Mouse (Mus musculus): ENCODE measurements at regions not wholly inside any gene's neighbourhood (a gene's known extent, or its start where the extent isn't known, plus 50 kb on each side); places are given as distances from the start of the nearest gene placed in this dataset.

DNA sequence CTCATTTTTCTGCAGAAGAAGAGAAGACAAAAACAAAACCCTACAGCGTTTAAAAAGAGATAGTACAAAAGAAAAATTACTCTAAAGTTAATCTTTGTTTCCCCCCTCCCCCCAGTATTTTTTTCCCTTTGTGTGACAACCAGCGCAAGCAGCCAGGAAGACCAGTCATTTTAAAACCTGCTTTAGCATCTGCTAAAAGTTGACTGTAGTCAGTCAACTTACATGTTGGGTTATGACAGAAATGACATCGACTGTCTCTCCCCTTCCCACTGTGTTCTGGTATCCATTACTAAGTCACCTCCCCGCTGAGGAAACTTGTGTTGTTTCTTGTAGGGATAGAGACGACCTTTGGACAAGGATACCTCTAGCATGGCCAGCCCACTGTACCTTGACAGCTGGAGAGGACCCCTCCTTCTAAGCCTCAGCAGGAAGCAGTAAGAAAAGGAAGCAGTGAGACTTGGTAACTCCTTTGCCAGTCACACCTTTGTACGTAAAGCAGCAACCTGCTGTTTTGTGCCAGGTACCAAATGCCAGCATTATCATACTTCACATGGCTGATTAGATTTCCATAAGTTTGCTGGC is 1384.9 kb downstream of the Gsdmc2 start:
- 75% methylated on average over 6 of the region's 6 CpGs for WGBS
- DNase-seq (ENCODE audit: low spot score), result no peak
- no peaks in the 10 kb centered on the region for H3K27me3 ChIP-seq (ENCODE audit: low read depth, poor library complexity, severe bottlenecking)
- H3K27ac ChIP-seq, result no peak overlapping the region
- peaks cover 15% of the 10 kb centered on the region for H3K4me1 ChIP-seq
- no peaks in the 10 kb centered on the region for H3K9me3 ChIP-seq (replicated peaks)
- H3K4me3 ChIP-seq, result no peak overlapping the region
- no peaks in the 10 kb centered on the region for H3K36me3 ChIP-seq

DNA sequence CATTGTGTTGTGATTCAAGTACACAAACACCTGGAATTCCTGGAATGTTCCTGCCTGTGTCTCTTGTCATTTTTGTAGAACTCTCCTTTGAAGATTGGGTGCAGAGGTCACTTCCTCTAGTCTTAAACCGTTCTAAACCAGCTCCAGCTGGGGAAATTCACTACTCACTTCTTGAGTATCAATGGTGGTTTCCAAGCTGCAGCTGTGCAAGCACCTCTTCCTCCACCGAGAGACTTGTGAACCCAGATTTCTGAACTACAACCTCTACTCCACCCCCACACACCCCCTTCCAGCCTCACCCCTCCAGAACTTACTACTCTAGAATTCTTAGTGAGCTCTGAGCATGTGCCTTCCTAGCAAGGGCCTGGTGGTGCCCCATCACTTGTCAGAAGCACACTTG is 1387.0 kb downstream of the Gsdmc2 start:
- H3K27ac ChIP-seq, result no peak overlapping the region
- no peak for DNase-seq (ENCODE audit: low spot score)
- 28% methylated on average over 2 of the region's 2 CpGs for WGBS
- H3K4me1 ChIP-seq, result peaks cover 15% of the 10 kb centered on the region
- H3K9me3 ChIP-seq (replicated peaks), result no peaks in the 10 kb centered on the region
- H3K27me3 ChIP-seq (ENCODE audit: low read depth, poor library complexity, severe bottlenecking), result no peaks in the 10 kb centered on the region
- H3K4me3 ChIP-seq, result no peak overlapping the region
- H3K36me3 ChIP-seq, result no peaks in the 10 kb centered on the region

DNA sequence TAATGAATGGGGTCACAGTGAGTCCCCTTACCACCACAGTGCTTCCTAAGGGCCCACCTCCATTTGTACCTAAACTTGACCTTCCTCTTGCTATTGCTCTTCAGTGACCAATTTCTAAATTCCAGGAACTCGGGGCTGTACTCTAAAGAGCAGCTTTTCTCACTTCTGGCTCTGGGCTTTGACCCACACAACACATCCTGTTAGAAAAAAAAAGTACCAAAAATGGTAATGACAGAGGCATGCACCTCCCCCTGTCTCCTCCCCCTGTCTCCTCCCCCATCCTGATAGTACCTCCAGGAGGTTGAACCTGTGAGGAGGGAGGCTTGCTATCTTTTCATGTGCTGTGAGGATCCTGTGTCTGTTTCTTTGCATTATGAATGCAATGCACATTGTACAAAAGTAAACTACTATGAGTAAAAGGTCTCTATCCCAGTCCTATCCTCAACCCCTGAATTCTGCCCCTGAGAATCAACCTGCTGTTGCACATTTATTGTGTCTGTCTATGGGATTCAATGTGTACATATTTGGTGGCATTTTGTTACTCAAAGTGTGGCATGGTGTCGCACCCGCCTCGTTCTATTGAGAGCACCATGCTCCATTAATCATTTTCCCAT is 1387.8 kb downstream of the Gsdmc2 start:
- Histone ChIP-seq H3K27ac (no peak overlapping the region), H3K4me3 (no peak overlapping the region), H3K4me1 (peaks cover 15% of the 10 kb centered on the region), H3K9me3 (replicated peaks) (no peaks in the 10 kb centered on the region), H3K27me3 (ENCODE audit: low read depth, poor library complexity, severe bottlenecking) (no peaks in the 10 kb centered on the region), H3K36me3 (no peaks in the 10 kb centered on the region)
- no peak for DNase-seq (ENCODE audit: low spot score)
- 81% methylated on average over 4 of the region's 4 CpGs for WGBS

DNA sequence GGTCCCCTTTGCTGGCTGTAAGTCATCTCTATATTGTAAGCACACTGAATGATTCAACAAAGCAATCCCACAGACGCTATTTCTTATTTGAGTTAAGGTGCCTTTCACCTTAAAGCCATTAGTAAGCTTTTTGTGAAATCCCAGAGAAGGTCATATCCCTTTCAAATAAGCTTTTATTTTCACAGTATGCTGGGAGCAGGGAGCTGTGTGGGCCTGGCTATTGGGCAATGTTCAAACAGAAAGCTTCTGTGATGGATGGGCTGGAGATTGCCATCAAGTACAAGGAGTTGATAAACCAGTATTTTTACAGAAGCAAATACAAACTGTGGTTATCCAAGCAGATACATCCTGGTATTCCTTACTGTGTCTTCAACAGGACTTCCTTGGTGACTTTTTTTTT is 1389.0 kb downstream of the Gsdmc2 start:
- 83% methylated on average over 1 of the region's 1 CpGs for WGBS
- H3K27me3 ChIP-seq (ENCODE audit: low read depth, poor library complexity, severe bottlenecking), result no peaks in the 10 kb centered on the region
- H3K4me1 ChIP-seq, result peaks cover 15% of the 10 kb centered on the region

DNA sequence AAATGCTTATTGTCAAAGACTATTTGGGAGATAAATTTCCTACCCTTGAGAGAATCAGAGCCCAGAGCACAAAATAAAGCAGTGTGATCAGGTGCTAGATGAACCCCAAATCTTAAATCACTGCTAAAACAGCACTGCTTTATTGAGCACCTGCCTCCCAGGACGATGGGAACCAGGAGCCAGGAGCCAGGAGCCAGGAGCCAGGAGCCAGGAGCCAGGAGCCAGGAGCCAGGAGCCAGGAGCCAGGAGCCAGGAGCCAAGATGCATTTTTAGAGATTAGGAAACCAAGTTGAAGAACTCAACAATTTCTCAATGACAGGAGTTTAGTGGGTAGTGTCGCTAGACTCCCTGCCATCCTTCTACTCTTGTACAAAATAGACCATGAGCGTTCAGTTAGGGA is 1396.9 kb downstream of the Gsdmc2 start:
- no peak overlapping the region for H3K4me3 ChIP-seq
- H3K9me3 ChIP-seq (replicated peaks), result no peaks in the 10 kb centered on the region
- H3K27me3 ChIP-seq (ENCODE audit: low read depth, poor library complexity, severe bottlenecking), result no peaks in the 10 kb centered on the region
- H3K27ac ChIP-seq, result no peak overlapping the region
- H3K36me3 ChIP-seq, result no peaks in the 10 kb centered on the region
- H3K4me1 ChIP-seq, result no peaks in the 10 kb centered on the region
- no peak for DNase-seq (ENCODE audit: low spot score)
- WGBS, result 92% methylated on average over 3 of the region's 3 CpGs

More for the DNA sequence above, 1389.0 kb downstream of the Gsdmc2 start:
- Histone ChIP-seq H3K9me3 (replicated peaks) (no peaks in the 10 kb centered on the region), H3K4me3 (no peak overlapping the region), H3K36me3 (no peaks in the 10 kb centered on the region), H3K27ac (no peak overlapping the region)
- DNase-seq (ENCODE audit: low spot score), result no peak

DNA sequence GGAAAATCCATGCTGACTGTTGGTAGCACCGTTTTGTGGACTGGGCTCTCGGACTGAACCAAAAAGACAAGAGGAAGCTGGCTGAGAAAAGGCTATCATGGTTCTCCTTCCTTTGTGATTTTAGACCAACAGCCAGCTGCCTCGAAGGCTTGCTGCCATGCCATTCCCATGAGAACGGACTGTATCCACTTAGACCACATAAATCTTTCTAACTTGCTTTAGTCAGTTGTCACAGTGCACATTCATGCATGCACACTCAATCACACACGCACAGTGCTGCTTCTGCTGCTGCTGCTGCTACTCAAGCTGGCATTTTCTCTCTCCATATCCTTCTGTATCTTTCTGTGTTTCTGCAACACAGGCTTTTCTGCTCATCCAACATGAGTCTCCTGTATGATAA is 1405.8 kb downstream of the Gsdmc2 start:
- 85% methylated on average over 5 of the region's 5 CpGs for WGBS
- DNase-seq (ENCODE audit: low spot score), result no peak
- Histone ChIP-seq H3K36me3 (no peaks in the 10 kb centered on the region), H3K4me1 (no peaks in the 10 kb centered on the region), H3K27me3 (ENCODE audit: low read depth, poor library complexity, severe bottlenecking) (no peaks in the 10 kb centered on the region), H3K9me3 (replicated peaks) (no peaks in the 10 kb centered on the region), H3K27ac (no peak overlapping the region), H3K4me3 (no peak overlapping the region)

DNA sequence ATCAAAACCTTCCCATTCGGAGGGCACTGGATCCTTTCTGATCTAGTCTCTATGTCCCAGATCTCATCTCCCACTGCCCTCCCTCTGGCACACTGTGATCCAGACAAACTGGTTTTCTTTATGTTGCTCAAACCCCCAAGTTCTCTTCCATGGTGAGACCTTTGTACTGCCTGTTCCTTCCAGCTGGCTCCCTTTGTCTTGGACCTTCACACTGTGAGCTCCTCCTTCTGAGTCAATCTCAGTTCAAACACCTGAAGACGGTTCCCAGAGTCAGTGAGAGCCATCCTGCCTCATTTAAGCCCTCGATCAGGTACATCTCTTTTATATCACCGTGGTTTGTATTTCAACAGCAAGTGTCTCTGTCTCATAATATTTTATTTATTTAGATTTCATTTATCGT is 1408.3 kb downstream of the Gsdmc2 start:
- no peak overlapping the region for H3K4me3 ChIP-seq
- H3K9me3 ChIP-seq (replicated peaks), result no peaks in the 10 kb centered on the region
- 91% methylated on average over 5 of the region's 5 CpGs for WGBS
- H3K36me3 ChIP-seq, result no peaks in the 10 kb centered on the region
- H3K4me1 ChIP-seq, result no peaks in the 10 kb centered on the region
- no peaks in the 10 kb centered on the region for H3K27me3 ChIP-seq (ENCODE audit: low read depth, poor library complexity, severe bottlenecking)
- H3K27ac ChIP-seq, result no peak overlapping the region
- DNase-seq (ENCODE audit: low spot score), result no peak

DNA sequence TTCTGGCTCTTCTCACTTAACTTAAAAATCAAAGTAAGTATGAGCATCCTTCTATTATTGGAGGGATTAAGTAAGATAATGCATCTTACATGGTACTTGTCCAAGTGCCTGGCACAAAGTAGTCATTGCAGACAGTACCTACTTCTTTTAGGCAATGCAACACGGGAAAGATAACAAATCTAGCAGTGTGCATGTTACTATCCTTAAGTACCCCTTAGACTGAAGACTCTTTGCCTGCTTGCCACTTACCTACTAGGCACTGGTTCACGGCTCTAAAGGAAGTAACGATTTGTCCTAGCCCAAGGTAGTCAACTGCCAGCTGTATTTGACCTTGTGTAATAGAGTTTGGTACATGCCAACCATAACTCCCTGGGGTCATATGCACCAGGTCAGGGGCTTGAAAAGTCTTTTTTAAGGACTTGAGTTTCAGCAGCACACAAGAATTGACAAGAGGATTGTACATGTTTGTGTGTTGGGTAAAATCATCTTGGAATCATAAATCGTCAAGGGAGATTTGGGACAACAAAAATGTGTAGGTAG is 1409.8 kb downstream of the Gsdmc2 start:
- no peak overlapping the region for H3K4me3 ChIP-seq
- WGBS, result 91% methylated on average over 4 of the region's 4 CpGs
- no peaks in the 10 kb centered on the region for H3K36me3 ChIP-seq
- H3K27ac ChIP-seq, result no peak overlapping the region
- H3K27me3 ChIP-seq (ENCODE audit: low read depth, poor library complexity, severe bottlenecking), result no peaks in the 10 kb centered on the region
- DNase-seq (ENCODE audit: low spot score), result no peak
- H3K4me1 ChIP-seq, result no peaks in the 10 kb centered on the region
- H3K9me3 ChIP-seq (replicated peaks), result no peaks in the 10 kb centered on the region

DNA sequence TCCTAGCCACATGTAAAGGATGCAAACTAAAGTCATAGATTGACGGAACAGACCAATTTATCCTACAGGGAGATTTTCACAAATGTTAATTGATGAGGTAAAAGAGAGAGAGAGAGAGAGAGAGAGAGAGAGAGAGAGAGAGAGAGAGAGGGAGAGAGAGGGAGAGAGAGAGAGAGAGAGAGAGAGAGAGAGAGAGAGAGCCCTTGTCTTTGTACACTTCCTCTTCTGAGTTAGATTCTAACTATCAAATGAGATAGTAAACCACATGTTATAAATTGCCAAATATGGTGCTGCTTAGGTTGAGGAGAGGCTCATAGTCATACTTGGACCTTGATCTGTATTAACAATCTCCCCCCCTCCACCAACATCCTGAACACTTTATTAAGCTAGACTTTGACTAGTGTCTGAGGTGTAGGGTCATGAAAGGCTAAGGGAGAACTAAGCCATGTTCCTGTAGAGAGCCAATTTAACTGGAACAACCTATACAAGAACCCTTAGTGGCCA is 1412.2 kb downstream of the Gsdmc2 start:
- Histone ChIP-seq H3K4me3 (no peak overlapping the region), H3K4me1 (no peaks in the 10 kb centered on the region), H3K9me3 (replicated peaks) (no peaks in the 10 kb centered on the region), H3K27ac (no peak overlapping the region), H3K36me3 (no peaks in the 10 kb centered on the region), H3K27me3 (ENCODE audit: low read depth, poor library complexity, severe bottlenecking) (no peaks in the 10 kb centered on the region)
- no peak for DNase-seq (ENCODE audit: low spot score)
- 92% methylated on average over 1 of the region's 1 CpGs for WGBS

DNA sequence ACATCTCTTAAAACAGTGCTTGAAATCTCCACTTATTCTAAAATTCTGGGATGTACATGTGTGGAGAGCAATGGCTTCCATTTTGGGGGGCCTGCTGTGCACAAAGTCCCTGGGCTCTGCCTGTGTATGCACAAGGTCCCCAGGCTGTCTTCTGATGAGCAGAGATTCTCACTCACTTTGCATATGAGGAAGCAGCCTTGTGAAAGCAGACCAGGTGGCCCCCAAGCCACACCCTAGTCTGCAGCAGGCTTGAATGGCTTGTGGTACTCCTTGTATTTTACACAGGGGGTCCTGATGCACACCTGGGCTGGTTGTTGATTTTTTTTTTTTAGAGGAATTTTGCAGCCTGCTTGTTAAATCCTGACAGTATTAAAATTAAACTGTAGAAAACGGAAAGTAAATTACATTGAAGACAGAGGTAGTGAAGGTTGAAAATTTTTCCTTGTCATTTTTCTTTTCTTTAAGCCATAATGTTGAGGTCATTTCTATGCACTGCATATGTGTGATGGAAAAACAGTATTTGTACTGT is 1413.8 kb downstream of the Gsdmc2 start:
- no peaks in the 10 kb centered on the region for H3K27me3 ChIP-seq (ENCODE audit: low read depth, poor library complexity, severe bottlenecking)
- 80% methylated on average over 1 of the region's 1 CpGs for WGBS
- H3K4me1 ChIP-seq, result no peaks in the 10 kb centered on the region
- no peaks in the 10 kb centered on the region for H3K36me3 ChIP-seq
- DNase-seq (ENCODE audit: low spot score), result no peak
- H3K4me3 ChIP-seq, result no peak overlapping the region
- H3K9me3 ChIP-seq (replicated peaks), result no peaks in the 10 kb centered on the region
- H3K27ac ChIP-seq, result no peak overlapping the region

DNA sequence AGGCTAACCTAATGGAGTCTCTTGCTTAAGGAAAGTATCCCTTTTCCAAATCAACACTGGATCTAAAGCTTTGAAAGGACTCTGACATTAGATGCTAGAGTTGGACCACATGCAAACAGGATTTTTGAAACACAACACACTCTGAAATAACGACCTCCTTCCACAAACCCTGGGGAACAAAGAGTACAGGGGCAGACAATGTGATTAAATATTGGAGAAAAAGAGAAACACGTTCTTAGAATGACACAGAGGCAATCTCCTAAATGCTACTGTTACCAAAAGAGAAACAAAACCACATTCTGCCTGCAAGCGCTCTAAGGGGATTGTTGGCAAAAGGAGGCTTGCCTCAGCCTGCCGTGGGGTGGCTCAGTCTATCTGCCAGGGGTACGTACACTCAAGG is 1422.0 kb downstream of the Gsdmc2 start:
- H3K36me3 ChIP-seq, result no peaks in the 10 kb centered on the region
- H3K27me3 ChIP-seq (ENCODE audit: low read depth, poor library complexity, severe bottlenecking), result no peaks in the 10 kb centered on the region
- WGBS, result 85% methylated on average over 5 of the region's 5 CpGs
- no peaks in the 10 kb centered on the region for H3K9me3 ChIP-seq (replicated peaks)
- no peak for DNase-seq (ENCODE audit: low spot score)
- no peak overlapping the region for H3K27ac ChIP-seq
- H3K4me3 ChIP-seq, result no peak overlapping the region
- H3K4me1 ChIP-seq, result peaks cover 9% of the 10 kb centered on the region; the same call in 1 of the 2 replicates

DNA sequence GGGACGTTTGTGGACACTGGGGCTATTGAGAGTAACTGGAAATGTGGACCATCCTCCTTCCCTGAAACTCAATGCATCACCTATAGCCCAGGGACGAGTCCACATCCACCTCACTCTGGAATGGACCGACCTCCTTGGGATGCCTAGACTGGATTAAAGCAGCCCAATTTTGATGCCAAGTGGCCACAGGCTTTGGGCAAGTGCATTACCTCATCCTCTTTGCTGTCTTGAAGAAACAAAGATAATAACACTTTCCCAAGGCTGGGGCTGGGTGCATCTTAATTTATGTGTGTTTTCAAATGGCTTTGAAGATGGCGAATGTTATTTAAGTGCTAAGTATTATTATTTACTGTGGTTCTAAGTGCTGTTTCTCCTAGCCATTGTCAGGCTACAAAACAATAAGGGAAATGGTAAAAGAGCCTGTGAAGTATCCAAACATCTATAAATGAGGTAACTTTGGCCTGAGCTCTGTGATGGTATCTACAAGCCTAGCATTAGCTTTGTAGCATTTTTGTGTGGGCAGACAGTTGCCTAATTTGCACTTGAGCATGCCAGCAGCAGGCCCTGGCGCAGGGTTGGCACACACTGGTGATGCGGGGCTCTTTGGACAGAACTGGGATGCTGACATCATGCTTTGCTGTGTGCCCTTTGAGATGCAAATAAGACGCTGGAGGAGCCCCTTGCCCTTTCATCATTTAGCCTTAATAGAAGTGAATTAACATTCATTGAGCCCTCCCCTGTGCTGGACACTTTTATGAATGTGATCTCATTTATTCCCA is 1423.7 kb downstream of the Gsdmc2 start:
- Histone ChIP-seq H3K27ac (no peak overlapping the region), H3K9me3 (replicated peaks) (no peaks in the 10 kb centered on the region), H3K27me3 (ENCODE audit: low read depth, poor library complexity, severe bottlenecking) (no peaks in the 10 kb centered on the region), H3K4me3 (no peak overlapping the region), H3K36me3 (no peaks in the 10 kb centered on the region), H3K4me1 (peaks cover 9% of the 10 kb centered on the region; the same call in 1 of the 2 replicates)
- WGBS, result 95% methylated on average over 7 of the region's 7 CpGs
- DNase-seq (ENCODE audit: low spot score), result no peak

DNA sequence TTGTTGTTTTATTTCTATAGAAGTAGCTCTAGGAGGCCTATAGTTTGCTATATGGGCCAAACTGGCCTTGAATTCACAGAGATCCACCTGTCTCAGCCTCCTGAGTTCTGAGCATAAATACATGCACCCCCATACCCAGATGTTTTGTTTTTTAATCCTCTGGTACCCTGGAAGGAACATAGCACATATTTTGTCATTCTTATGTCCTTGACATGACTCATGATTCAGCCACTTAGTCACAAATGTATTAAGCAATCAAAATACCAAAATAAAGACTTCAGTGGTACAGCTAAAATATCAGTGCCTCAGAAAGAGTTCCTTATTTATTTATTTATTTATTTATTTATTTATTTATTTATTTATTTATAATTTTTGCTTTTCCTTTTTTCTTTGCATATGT is 1428.3 kb downstream of the Gsdmc2 start:
- Histone ChIP-seq H3K9me3 (replicated peaks) (no peaks in the 10 kb centered on the region), H3K27ac (no peak overlapping the region), H3K27me3 (ENCODE audit: low read depth, poor library complexity, severe bottlenecking) (no peaks in the 10 kb centered on the region), H3K36me3 (no peaks in the 10 kb centered on the region), H3K4me1 (peaks cover 9% of the 10 kb centered on the region; the same call in 1 of the 2 replicates), H3K4me3 (no peak overlapping the region)
- no peak for DNase-seq (ENCODE audit: low spot score)

Measured in limb, embryonic 10.5 days (tissue).